Mouse (Mus musculus): ENCODE measurements around the gene Recql. TPM values are rescaled to one million over a fixed set of nuclear protein-coding genes. Genes with fewer than 3 reads are reported as not detected.
"Not testable (repeated sequence)": the region's sequence is repeated elsewhere in the genome, so short reads cannot be mapped to it uniquely, and the experiment has no call there.

Gene Recql
- polyA plus RNA-seq, 1 experiment from 2014 or later: 11.7 TPM

DNA sequence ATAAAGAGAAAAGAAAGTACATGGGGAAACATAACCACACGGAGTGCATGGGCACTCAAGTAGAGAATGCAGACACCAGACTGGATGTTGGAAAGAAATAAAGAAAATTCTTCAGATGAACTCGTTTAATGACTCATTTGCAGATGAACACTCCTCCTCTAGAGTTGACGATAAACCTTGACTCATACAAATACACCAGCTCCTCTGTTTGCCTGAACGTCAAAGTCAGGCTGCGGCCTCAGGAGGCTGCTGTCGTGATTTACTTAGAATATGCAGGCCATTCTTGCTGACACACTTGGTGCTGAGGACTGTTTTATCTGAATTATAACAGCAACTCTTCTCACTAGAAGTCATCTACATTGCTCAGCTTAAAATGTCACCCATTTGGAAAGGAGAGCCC, 24.9 kb downstream of the Recql start:
- H3K27me3 ChIP-seq (ENCODE audit: control insufficient read depth, insufficient read depth, low read length): no peaks in the 10 kb centered on the region
- no peak overlapping the region for H3K4me3 ChIP-seq (ENCODE audit: low read depth, low read length)
- DNase-seq (ENCODE audit: low spot score) (no peak), ATAC-seq (ENCODE audit: low FRiP score, low TSS enrichment) (no peak)
- H3K27ac ChIP-seq (replicated peaks): no peak overlapping the region
- no peak for TF ChIP-seq EP300 (optimal IDR thresholded peaks at IDR 0.05)
- TF ChIP-seq CTCF (IDR thresholded peaks at IDR 0.05; ENCODE audit: low read depth): no peak
- no peak overlapping the region for H3K9ac ChIP-seq (ENCODE audit: low read length)
- H3K9me3 ChIP-seq (ENCODE audit: control insufficient read depth, low read length): no peaks in the 10 kb centered on the region
- no peak overlapping the region for H3K4me2 ChIP-seq (replicated peaks; ENCODE audit: low read depth)
- no peaks in the 10 kb centered on the region for H3K4me1 ChIP-seq (replicated peaks; ENCODE audit: control insufficient read depth, insufficient read depth)
- 77% methylated on average over 6 of the region's 6 CpGs for WGBS
- peaks cover 21% of the 10 kb centered on the region; the same call in 1 of the 2 replicates for H3K36me3 ChIP-seq (ENCODE audit: control insufficient read depth, insufficient read depth, low read length)

DNA sequence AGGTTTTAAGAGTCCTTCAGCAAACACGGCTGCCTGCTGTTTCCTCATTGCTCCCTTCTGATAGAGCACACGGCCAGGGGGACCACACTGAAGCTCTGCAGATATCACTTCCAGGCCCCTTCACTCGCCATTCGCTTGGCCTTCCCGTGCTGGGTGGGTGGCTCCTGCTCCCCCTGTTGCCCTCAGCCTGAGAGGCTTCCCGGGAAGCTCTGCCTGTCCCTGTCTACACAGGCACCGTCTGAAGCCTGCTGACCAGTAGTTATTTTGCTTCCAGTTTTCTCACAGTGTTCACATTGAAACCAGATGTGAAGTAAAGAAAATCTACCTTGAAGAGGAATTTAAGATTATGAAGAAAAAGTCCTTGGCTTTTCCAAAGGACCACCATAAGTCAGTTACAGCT, 29.8 kb downstream of the Recql start:
- H3K27me3 ChIP-seq (ENCODE audit: control insufficient read depth, insufficient read depth, low read length): no peaks in the 10 kb centered on the region
- no peaks in the 10 kb centered on the region for H3K9me3 ChIP-seq (ENCODE audit: control insufficient read depth, low read length)
- H3K36me3 ChIP-seq (ENCODE audit: control insufficient read depth, insufficient read depth, low read length): peaks cover 18% of the 10 kb centered on the region; the same call in 1 of the 2 replicates
- WGBS: 73% methylated on average over 7 of the region's 7 CpGs
- no peak overlapping the region for H3K4me3 ChIP-seq (ENCODE audit: low read depth, low read length)
- DNase-seq (ENCODE audit: low spot score) (no peak), ATAC-seq (ENCODE audit: low FRiP score, low TSS enrichment) (no peak)
- no peak overlapping the region for H3K4me2 ChIP-seq (replicated peaks; ENCODE audit: low read depth)
- no peak overlapping the region for H3K27ac ChIP-seq (replicated peaks)
- TF ChIP-seq CTCF (IDR thresholded peaks at IDR 0.05; ENCODE audit: low read depth): no peak
- no peaks in the 10 kb centered on the region for H3K4me1 ChIP-seq (replicated peaks; ENCODE audit: control insufficient read depth, insufficient read depth)
- no peak overlapping the region for H3K9ac ChIP-seq (ENCODE audit: low read length)

DNA sequence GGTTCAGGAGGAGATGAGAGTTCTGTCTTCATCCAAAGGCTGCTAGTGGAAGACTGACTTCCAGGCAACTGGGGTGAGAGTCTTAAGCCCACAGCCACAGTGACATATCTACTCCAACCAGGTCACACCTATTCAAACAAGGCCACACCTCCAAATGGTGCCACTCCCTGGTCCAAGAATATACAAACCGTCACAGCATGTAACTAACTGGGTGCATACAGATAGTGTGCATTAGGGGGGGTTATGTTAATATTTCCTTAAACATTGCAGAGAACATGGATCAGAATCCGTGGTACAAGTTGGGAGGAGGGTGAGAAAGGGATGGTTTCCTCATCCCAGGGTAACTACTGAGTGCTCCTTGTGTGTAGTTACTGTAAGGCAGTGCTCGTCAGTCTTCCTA, 34.8 kb downstream of the Recql start:
- H3K9ac ChIP-seq (ENCODE audit: low read length); DNase-seq (ENCODE audit: low spot score); H3K27ac ChIP-seq (replicated peaks); H3K4me2 ChIP-seq (replicated peaks; ENCODE audit: low read depth); H3K4me1 ChIP-seq (replicated peaks; ENCODE audit: control insufficient read depth, insufficient read depth); H3K27me3 ChIP-seq (ENCODE audit: control insufficient read depth, insufficient read depth, low read length); H3K4me3 ChIP-seq (ENCODE audit: low read depth, low read length); H3K9me3 ChIP-seq (ENCODE audit: control insufficient read depth, low read length): not testable (repeated sequence)
- peak; percentile 72 for ATAC-seq (ENCODE audit: low FRiP score, low TSS enrichment)
- WGBS: 53% methylated on average over 3 of the region's 3 CpGs
- peaks cover 13% of the 10 kb centered on the region; the same call in 1 of the 2 replicates for H3K36me3 ChIP-seq (ENCODE audit: control insufficient read depth, insufficient read depth, low read length)

DNA sequence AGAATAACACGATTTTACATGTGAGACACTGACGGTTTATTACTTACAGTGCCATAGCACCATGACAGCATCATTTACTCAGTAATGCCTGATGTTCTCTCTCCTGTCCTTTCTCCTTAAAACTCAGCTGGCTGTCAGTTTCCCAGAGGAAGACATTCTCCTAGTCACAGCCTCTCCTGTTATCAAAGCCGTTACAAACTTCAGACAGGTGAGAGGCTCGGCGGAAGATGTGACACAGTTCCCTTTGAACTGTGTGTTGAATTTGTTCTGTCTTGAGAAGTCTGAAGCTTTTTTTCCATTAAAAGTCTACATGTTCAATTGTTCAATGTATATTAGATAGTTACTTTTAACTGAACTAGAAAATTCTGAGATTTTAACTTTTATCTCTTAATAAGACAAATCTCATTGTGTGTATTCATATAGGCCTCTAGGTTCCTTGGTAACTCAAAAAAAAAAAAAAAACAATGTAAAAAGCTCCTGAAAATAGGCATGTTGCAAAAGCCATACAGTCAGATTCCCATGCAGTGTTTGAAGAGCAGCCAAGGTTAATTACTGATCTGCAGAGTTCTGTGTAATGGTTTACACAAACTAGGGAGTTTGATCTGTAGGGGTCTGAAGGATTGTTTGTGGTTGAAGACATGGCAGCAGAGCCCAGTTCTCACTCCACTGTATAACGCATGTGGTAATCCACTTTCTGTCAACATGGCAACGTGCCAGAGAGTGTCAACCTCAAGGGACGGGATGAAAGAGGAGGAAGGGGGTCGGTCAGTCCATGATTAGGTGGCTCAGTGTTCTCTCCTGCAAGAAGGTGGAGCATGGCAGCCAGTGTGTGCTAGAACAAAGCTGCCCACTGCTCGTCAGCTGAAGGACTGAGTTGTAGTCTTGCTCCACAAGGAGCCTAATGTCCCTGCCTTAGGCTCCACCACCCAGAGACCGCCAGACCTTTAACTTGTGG, 39.2 kb downstream of the Recql start:
- DNase-seq (ENCODE audit: low spot score): peak; percentile 49

DNA sequence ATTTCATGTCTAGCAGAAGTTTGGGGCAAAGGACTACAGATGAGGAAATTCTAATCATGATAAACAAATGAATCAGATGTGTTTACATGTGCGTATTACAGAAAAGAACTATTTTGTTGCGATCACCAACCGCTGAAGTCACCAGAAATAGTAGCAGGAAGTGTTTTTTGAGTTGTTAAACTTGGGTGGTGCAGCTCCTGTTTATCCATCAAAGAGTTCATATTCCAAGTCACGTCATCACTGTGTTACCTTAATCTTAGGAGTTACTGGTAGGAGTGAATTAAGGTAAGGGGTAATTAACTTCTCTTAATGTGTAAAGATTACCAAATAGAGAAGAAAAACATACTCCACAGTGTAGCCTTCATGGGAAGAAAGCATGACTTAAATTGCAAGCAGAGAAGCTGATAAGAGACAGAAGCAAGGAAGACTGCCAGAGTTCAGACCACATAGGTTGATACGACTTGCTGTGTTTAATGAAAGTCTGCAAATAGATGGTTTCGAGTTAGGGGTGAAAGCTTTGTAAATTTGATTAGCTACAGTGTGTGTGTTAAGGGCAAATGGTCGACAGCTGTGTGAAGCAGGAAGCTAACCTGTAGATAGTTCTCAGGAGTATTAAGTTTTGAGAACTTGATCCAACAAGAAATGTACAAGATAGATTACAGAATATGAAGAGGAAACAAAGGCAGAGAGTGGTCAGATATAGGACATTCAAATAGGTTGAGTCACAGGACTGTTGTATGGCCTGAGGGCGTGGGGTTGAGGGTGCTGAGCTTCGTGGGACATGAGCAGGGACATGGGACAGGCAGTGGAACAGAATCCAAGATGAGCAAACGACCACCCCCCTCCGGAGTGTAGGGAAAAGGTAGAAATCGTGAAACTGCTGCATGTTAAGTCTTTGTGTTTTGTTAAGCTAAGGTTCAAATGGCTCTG, 40.4 kb downstream of the Recql start:
- DNase-seq (ENCODE audit: low spot score): peak; percentile 31

More for the DNA sequence above, 39.2 kb downstream of the Recql start:
- no peak overlapping the region for H3K9ac ChIP-seq (ENCODE audit: low read length)
- 0 out of 2 replicates have a peak, but pooled peaks cover 4% of the 10 kb centered on the region for H3K4me1 ChIP-seq (replicated peaks; ENCODE audit: control insufficient read depth, insufficient read depth)
- H3K9me3 ChIP-seq (ENCODE audit: control insufficient read depth, low read length): no peaks in the 10 kb centered on the region
- no peak overlapping the region for H3K4me2 ChIP-seq (replicated peaks; ENCODE audit: low read depth)
- H3K27me3 ChIP-seq (ENCODE audit: control insufficient read depth, insufficient read depth, low read length): no peaks in the 10 kb centered on the region
- TF ChIP-seq EP300 (optimal IDR thresholded peaks at IDR 0.05): no peak
- no peak for TF ChIP-seq CTCF (IDR thresholded peaks at IDR 0.05; ENCODE audit: low read depth)
- H3K4me3 ChIP-seq (ENCODE audit: low read depth, low read length): no peak overlapping the region
- ATAC-seq (ENCODE audit: low FRiP score, low TSS enrichment): no peak
- 0 out of 2 replicates have a peak, but pooled peaks cover 7% of the 10 kb centered on the region for H3K36me3 ChIP-seq (ENCODE audit: control insufficient read depth, insufficient read depth, low read length)
- WGBS: 58% methylated on average over 11 of the region's 11 CpGs
- 0 out of 2 replicates have a peak overlapping the region, but pooled peaks have one; percentile 13 for H3K27ac ChIP-seq (replicated peaks)

More for the DNA sequence above, 40.4 kb downstream of the Recql start:
- Histone ChIP-seq H3K27ac (replicated peaks) (peak overlapping the region; percentile 93), H3K4me3 (ENCODE audit: low read depth, low read length) (peak overlapping the region; percentile 79), H3K4me1 (replicated peaks; ENCODE audit: control insufficient read depth, insufficient read depth) (0 out of 2 replicates have a peak, but pooled peaks cover 4% of the 10 kb centered on the region), H3K27me3 (ENCODE audit: control insufficient read depth, insufficient read depth, low read length) (no peaks in the 10 kb centered on the region), H3K9me3 (ENCODE audit: control insufficient read depth, low read length) (no peaks in the 10 kb centered on the region), H3K36me3 (ENCODE audit: control insufficient read depth, insufficient read depth, low read length) (0 out of 2 replicates have a peak, but pooled peaks cover 5% of the 10 kb centered on the region), H3K9ac (ENCODE audit: low read length) (peak overlapping the region; percentile 77; the same call in 1 of the 2 replicates), H3K4me2 (replicated peaks; ENCODE audit: low read depth) (peak overlapping the region; percentile 56)
- no peak for TF ChIP-seq EP300 (optimal IDR thresholded peaks at IDR 0.05)
- TF ChIP-seq CTCF (IDR thresholded peaks at IDR 0.05; ENCODE audit: low read depth): no peak
- peak; percentile 69 for ATAC-seq (ENCODE audit: low FRiP score, low TSS enrichment)
- WGBS: 30% methylated on average over 12 of the region's 12 CpGs
